Mouse (Mus musculus): ENCODE measurements around the gene Zfp11.
A peak's percentile ranks its signal among the peaks of the same experiment; 100 is the strongest.
"Not testable (repeated sequence)": the region's sequence is repeated elsewhere in the genome, so short reads cannot be mapped to it uniquely, and the experiment has no call there.

The Zfp11 gene

DNA sequence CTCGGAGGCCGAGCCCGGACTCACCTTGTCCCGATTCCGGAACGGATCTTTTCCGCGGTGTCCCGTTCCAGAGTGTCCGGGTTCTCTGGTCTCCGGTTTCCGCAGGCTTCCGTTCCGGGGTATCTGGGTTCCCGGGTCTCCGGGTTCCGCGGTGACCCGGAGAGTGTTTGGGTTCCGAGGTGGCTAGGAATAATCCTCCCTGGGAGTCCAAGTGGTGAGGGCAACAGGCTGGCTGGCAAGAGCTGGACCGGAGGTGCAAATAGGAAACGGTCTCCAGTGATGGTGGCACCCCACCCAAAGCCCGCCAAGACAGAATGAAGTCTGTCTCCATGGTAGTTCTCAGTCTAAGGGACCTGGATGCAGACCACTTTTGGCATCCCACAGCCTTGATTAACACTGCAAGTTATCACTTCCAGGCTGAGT, at the start of gene Zfp11:
Gene Zfp11 (minus strand): TSS at position 64 of the 423 bp plus-strand sequence.
- DNase-seq (ENCODE audit: low read depth, low spot score), result peak; percentile 74

DNA sequence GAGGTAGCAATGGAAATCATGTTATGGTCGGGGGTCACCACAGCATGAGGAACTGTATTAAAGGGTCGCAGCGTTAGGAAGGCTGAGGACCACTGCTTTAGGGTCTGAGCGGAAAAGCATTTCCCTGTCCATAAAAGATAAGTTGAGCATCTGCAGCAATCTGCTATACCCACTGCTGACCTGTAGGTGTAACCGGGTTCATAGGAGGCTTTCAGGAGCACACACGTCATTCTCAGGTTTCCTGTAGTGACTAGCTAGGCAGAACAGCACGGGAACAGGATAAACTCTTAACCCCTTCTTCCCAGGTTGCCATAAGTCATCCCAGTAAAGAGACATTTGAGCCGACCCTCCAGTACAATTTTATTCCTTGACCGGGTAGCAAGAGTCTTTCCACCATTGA, 47.1 kb upstream of the Zfp11 start:
- peak; percentile 29 for DNase-seq (ENCODE audit: low read depth, low spot score)

- peak; percentile 94 for DNase-seq (ENCODE audit: low read depth, low spot score)
These were observed 45.5 kb upstream of the Zfp11 start, which contains the start of gene Mrps17 for GRCm38 (mm10) chr5:129715326-129715861. Gene Mrps17, plus strand, starts transcription at chr5:129715497.

- no peak for DNase-seq (ENCODE audit: low read depth, low spot score)
These were observed 38.5 kb upstream of the Zfp11 start, which contains the start of gene Sept14 for GRCm38 (mm10) chr5:129708412-129708811. Gene Sept14, minus strand, starts transcription at chr5:129708512.

DNA sequence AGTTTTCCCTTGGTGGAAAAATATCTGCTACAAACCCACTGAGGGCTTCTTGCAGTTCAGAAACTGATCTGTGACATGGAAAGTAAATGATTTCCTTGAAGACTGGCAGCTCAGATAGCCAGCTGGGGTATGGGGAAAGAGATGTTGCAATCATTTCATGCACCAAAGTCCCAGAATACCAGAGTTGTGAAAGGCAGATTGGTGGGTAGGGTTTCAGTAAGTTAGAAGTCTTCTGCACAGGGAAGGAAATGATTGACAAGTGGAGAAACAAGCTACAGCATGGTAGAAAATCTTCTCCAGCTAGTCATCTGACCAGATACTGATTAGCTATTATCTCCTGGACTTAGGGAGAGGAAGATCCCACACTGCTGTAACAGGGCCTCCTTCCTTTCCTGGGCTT, 33.5 kb upstream of the Zfp11 start:
- no peak for DNase-seq (ENCODE audit: low read depth, low spot score)

- DNase-seq (ENCODE audit: low read depth, low spot score), result no peak
These were observed 31.8 kb upstream of the Zfp11 start for GRCm38 (mm10) chr5:129701706-129702105.

DNA sequence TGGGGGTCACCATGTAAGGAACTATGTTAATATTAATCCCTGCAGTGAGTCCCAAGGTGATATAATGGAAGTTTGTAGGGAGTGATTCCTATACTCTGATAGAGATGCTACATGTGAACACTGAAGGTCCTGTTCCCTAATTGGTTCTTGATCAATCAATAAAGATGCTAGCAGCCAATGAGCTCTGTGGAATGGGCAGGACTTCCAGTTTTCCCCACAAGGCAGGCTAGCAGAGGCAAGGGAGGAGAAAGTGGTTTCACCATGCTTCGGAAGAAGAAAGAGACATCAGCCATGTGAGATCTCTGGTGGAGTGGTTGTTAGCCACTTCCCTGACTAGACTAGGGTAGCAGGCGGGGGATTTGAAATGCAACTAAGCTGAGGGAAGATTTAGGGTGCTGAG, 30.6 kb upstream of the Zfp11 start:
- DNase-seq (ENCODE audit: low read depth, low spot score), result no peak

GRCm38 (mm10) chr5:129690528-129690927, 20.6 kb upstream of the Zfp11 start:
- DNase-seq (ENCODE audit: low read depth, low spot score), result no peak

- DNase-seq (ENCODE audit: low read depth, low spot score), result no peak
These were observed 17.7 kb upstream of the Zfp11 start for GRCm38 (mm10) chr5:129687621-129688020.

DNA sequence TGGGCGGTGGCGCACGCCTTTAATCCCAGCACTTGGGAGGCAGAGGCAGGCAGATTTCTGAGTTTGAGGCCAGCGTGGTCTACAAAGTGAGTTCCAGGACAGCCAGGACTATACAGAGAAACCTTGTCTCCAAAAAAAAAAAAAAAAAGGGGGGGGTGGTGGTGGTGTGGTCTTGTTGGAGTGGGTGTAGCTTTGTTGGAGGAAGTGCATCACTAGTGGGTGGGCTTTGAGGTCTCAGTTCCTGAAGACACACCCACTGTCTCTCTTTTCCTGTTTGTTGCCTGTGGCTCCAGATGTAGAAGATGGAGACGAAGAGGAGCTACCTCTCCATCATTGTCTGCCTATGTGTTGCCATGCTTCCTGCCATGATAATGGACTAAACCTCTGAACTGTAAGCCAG, 15.2 kb upstream of the Zfp11 start:
- DNase-seq (ENCODE audit: low read depth, low spot score), result not testable (repeated sequence)

- DNase-seq (ENCODE audit: low read depth, low spot score), result no peak
These were observed 355 bp downstream of the Zfp11 start for GRCm38 (mm10) chr5:129669453-129670035.

- DNase-seq (ENCODE audit: low read depth, low spot score), result no peak
These were observed 2.0 kb downstream of the Zfp11 start for GRCm38 (mm10) chr5:129667851-129668250.

DNA sequence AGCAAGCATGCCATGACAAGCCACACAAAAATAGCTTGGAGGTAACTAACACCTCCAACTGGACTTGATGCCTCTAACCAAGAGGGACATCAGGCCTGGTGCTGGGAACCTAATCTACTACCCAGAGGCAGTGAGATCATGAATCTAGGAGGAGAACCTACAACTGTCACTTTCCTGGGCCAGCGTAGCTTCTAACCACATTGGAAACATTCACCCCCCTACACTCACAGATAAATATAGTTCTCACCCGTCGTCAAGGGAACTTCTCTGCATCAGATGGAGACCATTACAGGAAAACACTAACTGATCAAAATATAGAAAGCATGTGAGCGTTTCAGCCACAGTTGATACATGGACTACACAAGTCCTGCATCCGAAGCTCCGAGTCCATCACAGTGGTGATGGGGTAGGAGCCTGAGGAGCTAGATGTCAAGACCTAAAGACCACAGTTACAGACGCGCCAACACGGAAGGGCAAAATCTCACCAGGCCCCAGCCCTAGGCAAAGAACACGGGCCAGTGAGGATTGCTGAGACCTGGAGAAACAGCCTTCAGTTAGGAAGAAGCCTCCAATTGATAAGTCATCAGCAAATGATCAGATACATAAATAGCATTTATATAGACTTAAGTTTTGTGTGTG, 3.5 kb downstream of the Zfp11 start:
- DNase-seq (ENCODE audit: low read depth, low spot score), result no peak

DNA sequence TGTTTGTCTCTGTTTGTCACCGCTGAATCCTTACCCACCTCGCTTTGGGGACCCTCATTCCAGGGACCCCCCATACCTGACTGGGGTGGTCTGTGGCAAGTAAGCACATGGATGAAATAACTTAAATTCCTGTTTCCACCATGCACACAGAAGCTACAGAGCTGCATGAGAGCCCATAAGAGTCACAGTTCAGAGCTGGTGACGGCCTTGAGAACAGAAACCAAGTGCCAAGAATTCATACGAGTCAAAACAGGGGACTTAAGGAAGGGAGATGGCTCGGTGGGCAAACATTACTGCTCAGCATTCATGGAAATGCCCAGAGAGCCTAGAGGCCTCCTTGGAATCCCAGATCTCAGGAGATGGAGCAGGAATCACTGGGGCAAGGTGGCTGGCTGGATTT, 5.8 kb downstream of the Zfp11 start:
- DNase-seq (ENCODE audit: low read depth, low spot score), result no peak

- no peak for DNase-seq (ENCODE audit: low read depth, low spot score)
These were observed 12.0 kb downstream of the Zfp11 start for GRCm38 (mm10) chr5:129657931-129658330.

- DNase-seq (ENCODE audit: low read depth, low spot score), result no peak
These were observed 12.9 kb downstream of the Zfp11 start for GRCm38 (mm10) chr5:129657016-129657415.

GRCm38 (mm10) chr5:129650858-129651257, 19.0 kb downstream of the Zfp11 start:
- no peak for DNase-seq (ENCODE audit: low read depth, low spot score)

DNA sequence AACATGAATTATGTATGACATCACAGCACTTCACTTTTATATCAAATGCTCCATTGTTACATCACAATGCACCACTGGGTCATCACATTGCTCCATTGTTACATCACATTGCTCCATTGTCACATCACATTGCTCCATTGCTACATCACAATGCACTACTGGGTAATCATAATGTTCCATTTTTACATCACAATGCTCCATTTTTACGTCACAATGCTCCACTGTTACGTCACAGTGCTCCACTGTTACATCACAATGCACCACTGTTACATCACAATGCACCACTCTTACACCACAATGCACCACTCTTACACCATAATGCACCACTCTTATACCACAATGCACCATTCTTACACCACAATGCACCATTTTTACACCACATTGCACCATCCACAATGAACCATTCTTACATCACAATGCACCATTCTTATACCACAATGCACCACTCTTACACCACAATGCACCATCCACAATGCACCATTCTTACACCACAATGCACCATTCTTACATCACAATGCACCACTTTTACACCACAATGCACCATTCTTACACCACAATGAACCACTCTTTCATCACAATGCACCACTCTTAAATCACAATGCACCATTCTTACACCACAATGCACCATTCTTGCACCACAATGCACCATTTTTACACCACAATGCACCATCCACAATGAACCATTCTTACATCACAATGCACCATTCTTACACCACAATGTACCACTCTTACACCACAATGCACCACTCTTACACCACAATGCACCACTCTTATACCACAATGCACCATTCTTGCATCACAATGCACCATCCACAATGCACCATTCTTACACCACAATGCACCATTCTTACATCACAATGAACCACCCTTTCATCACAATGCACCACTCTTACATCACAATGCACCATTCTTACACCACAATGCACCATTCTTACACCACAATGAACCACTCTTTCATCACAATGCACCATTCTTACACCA, 37.3 kb downstream of the Zfp11 start:
- DNase-seq (ENCODE audit: low read depth, low spot score), result not testable (repeated sequence)

DNA sequence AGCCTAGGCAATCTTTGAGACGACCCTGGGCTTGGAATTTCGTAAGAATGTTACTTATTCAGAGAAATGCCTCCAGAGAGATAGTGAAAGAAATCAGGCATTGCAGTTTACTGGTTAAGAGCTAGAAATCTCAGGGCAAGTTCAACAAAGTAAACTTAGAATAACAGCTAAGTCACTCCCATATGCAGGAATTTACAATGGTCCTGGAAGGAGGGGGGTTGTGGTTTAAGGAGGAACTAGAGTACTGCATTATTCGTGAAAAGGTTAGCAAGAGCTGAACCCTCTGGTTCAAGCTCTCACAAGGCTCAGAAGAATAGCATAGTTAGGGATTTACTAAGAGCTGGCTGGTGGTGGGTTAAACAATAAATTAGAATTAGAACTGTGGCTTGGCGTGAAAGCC, 43.3 kb downstream of the Zfp11 start:
- not testable (repeated sequence) for DNase-seq (ENCODE audit: low read depth, low spot score)

GRCm38 (mm10) chr5:129626099-129626498, 43.8 kb downstream of the Zfp11 start:
- no peak for DNase-seq (ENCODE audit: low read depth, low spot score)

DNA sequence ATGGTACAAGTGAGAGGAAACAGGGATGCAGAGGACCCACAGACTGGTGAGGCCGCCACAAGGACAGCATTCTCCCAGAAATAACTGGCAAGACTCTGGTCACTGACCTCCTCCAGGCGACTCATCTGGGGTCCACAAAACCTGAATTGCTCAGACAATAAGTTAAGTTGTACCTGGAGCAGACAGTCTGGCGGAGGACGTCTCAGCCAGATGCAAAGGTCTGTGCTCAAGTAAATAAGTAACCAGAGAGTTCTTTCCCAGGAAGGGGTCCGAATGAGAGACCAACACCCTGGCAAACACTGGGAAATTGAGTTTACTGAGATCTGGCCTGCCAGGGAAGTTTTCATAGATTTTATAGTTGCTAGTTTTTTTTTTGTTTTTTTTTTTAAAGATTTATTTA, 48.5 kb downstream of the Zfp11 start:
- no peak for DNase-seq (ENCODE audit: low read depth, low spot score)

- DNase-seq (ENCODE audit: low read depth, low spot score), result not testable (repeated sequence)
These were observed 49.3 kb downstream of the Zfp11 start for GRCm38 (mm10) chr5:129620600-129620999.

All from CD4-positive helper T cell, adult 2 months (primary cell).